Mouse (Mus musculus): ENCODE measurements at regions not wholly inside any gene's neighbourhood (a gene's known extent, or its start where the extent isn't known, plus 50 kb on each side); places are given as distances from the start of the nearest gene placed in this dataset.

GRCm38 (mm10) chr2:45225364-45226044, 108.3 kb upstream of the Zeb2 start:
- Histone ChIP-seq H3K4me1 (replicated peaks) (peaks cover 41% of the 10 kb centered on the region), H3K9me3 (no peaks in the 10 kb centered on the region), H3K27me3 (ENCODE audit: insufficient read depth, poor library complexity, severe bottlenecking) (no peaks in the 10 kb centered on the region), H3K36me3 (no peaks in the 10 kb centered on the region), H3K4me3 (peak overlapping the region; percentile 27; the same call in 1 of the 2 replicates), H3K27ac (peak overlapping the region; percentile 86)
- DNase-seq (ENCODE audit: low spot score), result peak; percentile 76
- WGBS, result 14% methylated on average over 9 of the region's 9 CpGs

- Histone ChIP-seq H3K4me1 (replicated peaks) (peaks cover 33% of the 10 kb centered on the region), H3K4me3 (no peak overlapping the region), H3K9me3 (no peaks in the 10 kb centered on the region), H3K27ac (peak overlapping the region; percentile 37; the same call in 1 of the 2 replicates), H3K36me3 (no peaks in the 10 kb centered on the region), H3K27me3 (ENCODE audit: insufficient read depth, poor library complexity, severe bottlenecking) (no peaks in the 10 kb centered on the region)
- DNase-seq (ENCODE audit: low spot score), result no peak
- 81% methylated on average over 13 of the region's 13 CpGs for WGBS
Observed at GRCm38 (mm10) chr2:45222213-45222612, 105.0 kb upstream of the Zeb2 start.

GRCm38 (mm10) chr2:45219851-45220250, 102.7 kb upstream of the Zeb2 start:
- Histone ChIP-seq H3K27me3 (ENCODE audit: insufficient read depth, poor library complexity, severe bottlenecking) (no peaks in the 10 kb centered on the region), H3K36me3 (no peaks in the 10 kb centered on the region), H3K4me3 (no peak overlapping the region), H3K27ac (no peak overlapping the region), H3K4me1 (replicated peaks) (peaks cover 9% of the 10 kb centered on the region; the same call in 1 of the 2 replicates), H3K9me3 (no peaks in the 10 kb centered on the region)
- WGBS, result 63% methylated on average over 5 of the region's 5 CpGs
- DNase-seq (ENCODE audit: low spot score), result no peak

GRCm38 (mm10) chr2:45212833-45213232, 95.6 kb upstream of the Zeb2 start:
- H3K36me3 ChIP-seq, result no peaks in the 10 kb centered on the region
- no peaks in the 10 kb centered on the region for H3K9me3 ChIP-seq
- 83% methylated on average over 2 of the region's 2 CpGs for WGBS
- no peaks in the 10 kb centered on the region for H3K27me3 ChIP-seq (ENCODE audit: insufficient read depth, poor library complexity, severe bottlenecking)
- H3K27ac ChIP-seq, result no peak overlapping the region
- no peaks in the 10 kb centered on the region for H3K4me1 ChIP-seq (replicated peaks)
- no peak overlapping the region for H3K4me3 ChIP-seq
- no peak for DNase-seq (ENCODE audit: low spot score)

GRCm38 (mm10) chr2:45208526-45208925, 91.3 kb upstream of the Zeb2 start:
- H3K27me3 ChIP-seq (ENCODE audit: insufficient read depth, poor library complexity, severe bottlenecking), result no peaks in the 10 kb centered on the region
- no peaks in the 10 kb centered on the region for H3K4me1 ChIP-seq (replicated peaks)
- WGBS, result 92% methylated on average over 6 of the region's 6 CpGs
- H3K36me3 ChIP-seq, result no peaks in the 10 kb centered on the region
- no peak overlapping the region for H3K4me3 ChIP-seq
- no peaks in the 10 kb centered on the region for H3K9me3 ChIP-seq
- no peak for DNase-seq (ENCODE audit: low spot score)
- H3K27ac ChIP-seq, result no peak overlapping the region

- WGBS, result 59% methylated on average over 6 of the region's 6 CpGs
- Histone ChIP-seq H3K27me3 (ENCODE audit: insufficient read depth, poor library complexity, severe bottlenecking) (no peaks in the 10 kb centered on the region), H3K4me1 (replicated peaks) (no peaks in the 10 kb centered on the region), H3K4me3 (no peak overlapping the region), H3K27ac (no peak overlapping the region), H3K9me3 (no peaks in the 10 kb centered on the region), H3K36me3 (no peaks in the 10 kb centered on the region)
- no peak for DNase-seq (ENCODE audit: low spot score)
Observed at GRCm38 (mm10) chr2:45205756-45206155, 88.6 kb upstream of the Zeb2 start.

- Histone ChIP-seq H3K9me3 (no peaks in the 10 kb centered on the region), H3K27me3 (ENCODE audit: insufficient read depth, poor library complexity, severe bottlenecking) (no peaks in the 10 kb centered on the region), H3K27ac (no peak overlapping the region), H3K4me1 (replicated peaks) (no peaks in the 10 kb centered on the region), H3K36me3 (no peaks in the 10 kb centered on the region), H3K4me3 (no peak overlapping the region)
- DNase-seq (ENCODE audit: low spot score), result no peak
- 70% methylated on average over 3 of the region's 3 CpGs for WGBS
Observed at GRCm38 (mm10) chr2:45205211-45205610, 88.0 kb upstream of the Zeb2 start.

GRCm38 (mm10) chr2:45197955-45198631, 80.9 kb upstream of the Zeb2 start:
- Histone ChIP-seq H3K36me3 (no peaks in the 10 kb centered on the region), H3K9me3 (no peaks in the 10 kb centered on the region), H3K27me3 (ENCODE audit: insufficient read depth, poor library complexity, severe bottlenecking) (no peaks in the 10 kb centered on the region), H3K4me3 (no peak overlapping the region), H3K4me1 (replicated peaks) (no peaks in the 10 kb centered on the region; the same call in 1 of the 2 replicates), H3K27ac (no peak overlapping the region)
- WGBS, result 82% methylated on average over 13 of the region's 13 CpGs
- DNase-seq (ENCODE audit: low spot score), result no peak

GRCm38 (mm10) chr2:45197342-45197741, 80.1 kb upstream of the Zeb2 start:
- DNase-seq (ENCODE audit: low spot score), result no peak
- H3K27ac ChIP-seq, result no peak overlapping the region
- H3K4me3 ChIP-seq, result no peak overlapping the region
- H3K4me1 ChIP-seq (replicated peaks), result no peaks in the 10 kb centered on the region; the same call in 1 of the 2 replicates
- H3K9me3 ChIP-seq, result no peaks in the 10 kb centered on the region
- no peaks in the 10 kb centered on the region for H3K36me3 ChIP-seq
- H3K27me3 ChIP-seq (ENCODE audit: insufficient read depth, poor library complexity, severe bottlenecking), result no peaks in the 10 kb centered on the region
- 83% methylated on average over 10 of the region's 10 CpGs for WGBS

- Histone ChIP-seq H3K27me3 (ENCODE audit: insufficient read depth, poor library complexity, severe bottlenecking) (no peaks in the 10 kb centered on the region), H3K4me1 (replicated peaks) (no peaks in the 10 kb centered on the region; the same call in 1 of the 2 replicates), H3K27ac (no peak overlapping the region), H3K36me3 (no peaks in the 10 kb centered on the region), H3K9me3 (no peaks in the 10 kb centered on the region), H3K4me3 (no peak overlapping the region)
- WGBS, result 93% methylated on average over 4 of the region's 4 CpGs
- DNase-seq (ENCODE audit: low spot score), result no peak
Observed at GRCm38 (mm10) chr2:45196511-45196910, 79.3 kb upstream of the Zeb2 start.

- no peaks in the 10 kb centered on the region; the same call in 1 of the 2 replicates for H3K4me1 ChIP-seq (replicated peaks)
- no peaks in the 10 kb centered on the region for H3K36me3 ChIP-seq
- H3K4me3 ChIP-seq, result no peak overlapping the region
- WGBS, result 70% methylated on average over 7 of the region's 7 CpGs
- H3K9me3 ChIP-seq, result no peaks in the 10 kb centered on the region
- H3K27ac ChIP-seq, result no peak overlapping the region
- H3K27me3 ChIP-seq (ENCODE audit: insufficient read depth, poor library complexity, severe bottlenecking), result no peaks in the 10 kb centered on the region
- no peak for DNase-seq (ENCODE audit: low spot score)
Observed at GRCm38 (mm10) chr2:45194335-45194734, 77.1 kb upstream of the Zeb2 start.

- Histone ChIP-seq H3K27me3 (ENCODE audit: insufficient read depth, poor library complexity, severe bottlenecking) (no peaks in the 10 kb centered on the region), H3K4me3 (no peak overlapping the region), H3K4me1 (replicated peaks) (peaks cover 27% of the 10 kb centered on the region), H3K36me3 (no peaks in the 10 kb centered on the region), H3K27ac (peak overlapping the region; percentile 76), H3K9me3 (no peaks in the 10 kb centered on the region)
- DNase-seq (ENCODE audit: low spot score), result no peak
Observed at GRCm38 (mm10) chr2:45185621-45185999, 68.4 kb upstream of the Zeb2 start.

All from hindbrain, embryonic 10.5 days (tissue).